Mouse (Mus musculus) bone marrow, adult 2 months (tissue): Measurements from ENCODE around the gene Rpl18a. TPM values are rescaled to one million over a fixed set of nuclear protein-coding genes. Genes with fewer than 3 reads are reported as not detected.

Experiments used
- H3K27ac ChIP-seq: fragments of 200-500 bp; 2 replicates; pipeline ENCODE4 v1.5.1; 2012; ENCODE audit warnings: low read depth, mild to moderate bottlenecking, control low read depth, inconsistent platforms, low read length; ENCODE audit not compliant: control insufficient read depth, poor library complexity, insufficient read depth
- H3K4me1 ChIP-seq: fragments of 200-500 bp; 2 replicates; pipeline ENCODE4 v1.6.1; 2011; ENCODE audit warnings: low read length; ENCODE audit not compliant: control insufficient read depth, insufficient read depth
- H3K4me3 ChIP-seq: fragments of 200-500 bp; replicated peaks from 2 replicates; pipeline ENCODE3; 2011; ENCODE audit warnings: mild to moderate bottlenecking, low read depth, low read length, control low read depth; ENCODE audit not compliant: control insufficient read depth
- CTCF ChIP-seq: fragments of 200-500 bp; IDR thresholded peaks from 2 replicates; pipeline ENCODE4 v1.5.1; 2011; ENCODE audit warnings: low read length, control low read depth; ENCODE audit not compliant: control insufficient read depth, insufficient read depth
- POLR2A ChIP-seq: fragments of 200-500 bp; IDR thresholded peaks from 2 replicates; pipeline ENCODE4 v1.6.1; 2011; ENCODE audit warnings: low read depth, mild to moderate bottlenecking, control low read depth, low read length, borderline replicate concordance; ENCODE audit not compliant: control insufficient read depth
- WGBS: fragments of 180-500 bp; shearing (Covaris S2); methylation state at CpG from one replicate; pipeline ENCODE4 v1.1.7; 2018; 5-methylcytosine and 5-hydroxymethylcytosine counted together
- polyA plus RNA-seq: library from polyadenylated mRNA; stranded (reverse); fragments of >200 nt; gene quantifications from 2 replicates; pipeline ENCODE4 v1.2.4, GENCODE M21; 2011; ENCODE audit warnings: low replicate concordance; ENCODE audit not compliant: missing spikeins, insufficient read depth, insufficient read length

The Rpl18a gene
- polyA plus RNA-seq, 1 experiment: 1,544 TPM

DNA sequence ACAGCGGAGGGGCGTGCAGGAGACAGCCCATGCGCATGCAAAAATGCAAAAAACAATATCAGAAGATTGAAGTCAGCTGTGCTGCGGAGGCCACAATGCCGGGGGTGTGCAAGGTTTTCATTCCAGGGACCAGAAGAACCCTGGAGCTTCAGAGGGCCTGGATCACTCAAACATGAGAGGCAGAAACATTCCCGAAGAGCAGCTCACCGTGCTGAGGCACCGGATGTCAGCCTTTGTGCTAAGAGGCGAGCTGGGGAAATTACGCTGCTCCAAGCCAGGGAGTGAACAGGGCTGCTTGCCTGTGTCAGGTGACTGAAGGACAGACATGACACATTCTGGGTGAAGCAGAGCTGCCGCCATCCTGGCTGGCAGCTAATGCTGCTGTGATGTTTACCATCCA, 16.7 kb downstream of the Rpl18a start:
- Histone ChIP-seq H3K4me1 (no peaks in the 10 kb centered on the region), H3K27ac (no peak overlapping the region), H3K4me3 (no peak overlapping the region)
- TF ChIP-seq POLR2A (no peak), CTCF (no peak)
- 45% methylated on average over 11 of the region's 11 CpGs for WGBS

DNA sequence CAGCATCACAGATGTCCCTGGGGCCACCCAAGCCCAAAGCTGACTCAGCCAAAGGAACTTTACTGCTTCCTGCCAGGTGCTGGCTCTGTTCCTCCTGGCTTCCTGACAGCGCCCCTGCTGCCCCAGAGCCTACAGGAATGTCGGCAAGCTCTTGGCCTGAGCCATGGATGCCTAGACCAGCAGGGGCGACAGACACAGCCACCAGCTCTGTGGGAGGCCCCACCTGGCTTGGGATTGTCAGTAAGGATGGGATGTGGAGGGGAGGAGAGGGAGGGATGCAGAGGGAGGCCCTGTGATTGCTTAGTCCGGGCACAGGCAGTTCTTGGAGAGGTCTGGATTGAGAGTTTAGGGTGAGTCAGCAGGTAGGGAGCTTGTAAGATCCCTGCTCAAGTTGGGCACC, 17.1 kb downstream of the Rpl18a start:
- no peak overlapping the region for H3K4me3 ChIP-seq
- H3K27ac ChIP-seq: no peak overlapping the region
- WGBS: 3% methylated on average over 4 of the region's 4 CpGs
- H3K4me1 ChIP-seq: no peaks in the 10 kb centered on the region
- TF ChIP-seq CTCF: no peak
- TF ChIP-seq POLR2A: no peak

DNA sequence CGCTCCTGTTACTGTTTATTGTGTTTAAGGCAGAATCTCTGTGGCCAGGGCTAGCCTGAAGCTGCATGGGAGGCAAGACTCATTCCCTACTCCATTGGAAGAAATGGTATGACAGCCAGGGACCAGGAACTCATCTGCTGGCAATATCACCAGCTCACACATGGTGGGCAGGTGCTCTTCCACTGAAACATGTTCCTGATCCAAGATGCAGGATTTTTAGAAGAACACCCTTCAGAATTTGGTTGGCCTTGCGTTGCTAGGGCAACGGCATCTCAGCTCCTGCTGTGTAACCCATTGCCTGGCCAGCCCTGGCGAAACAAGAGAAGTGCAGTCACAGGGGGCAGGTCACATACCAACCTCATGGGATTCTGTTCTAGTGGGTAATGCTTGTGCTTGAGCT, 17.7 kb downstream of the Rpl18a start:
- no peak for TF ChIP-seq CTCF
- TF ChIP-seq POLR2A: no peak
- Histone ChIP-seq H3K4me1 (no peaks in the 10 kb centered on the region), H3K27ac (no peak overlapping the region), H3K4me3 (no peak overlapping the region)
- WGBS: 74% methylated on average over 4 of the region's 4 CpGs

DNA sequence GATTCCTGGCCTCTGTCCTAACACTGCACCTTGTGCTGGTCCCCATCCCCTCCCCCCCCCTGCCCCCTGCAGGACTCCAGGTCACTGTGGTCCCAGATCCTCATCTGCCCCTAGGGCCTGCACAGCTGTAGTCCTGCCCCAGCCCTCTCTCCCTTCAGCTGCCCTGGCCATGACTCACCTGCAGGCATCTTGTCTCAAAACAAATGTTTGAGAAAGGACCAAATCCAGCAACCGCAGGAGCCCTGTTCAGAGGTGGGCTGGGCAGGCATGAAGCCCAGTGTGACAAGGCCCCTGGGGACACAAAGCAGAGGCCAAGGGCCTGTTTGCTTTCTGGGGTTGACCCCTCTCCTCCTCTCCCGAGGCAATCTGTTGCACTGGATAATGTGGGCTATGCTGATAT, 19.0 kb downstream of the Rpl18a start:
- H3K27ac ChIP-seq: no peak overlapping the region
- no peak for TF ChIP-seq POLR2A
- TF ChIP-seq CTCF: no peak
- H3K4me3 ChIP-seq: no peak overlapping the region
- no peaks in the 10 kb centered on the region for H3K4me1 ChIP-seq
- WGBS: 66% methylated on average over 2 of the region's 2 CpGs

DNA sequence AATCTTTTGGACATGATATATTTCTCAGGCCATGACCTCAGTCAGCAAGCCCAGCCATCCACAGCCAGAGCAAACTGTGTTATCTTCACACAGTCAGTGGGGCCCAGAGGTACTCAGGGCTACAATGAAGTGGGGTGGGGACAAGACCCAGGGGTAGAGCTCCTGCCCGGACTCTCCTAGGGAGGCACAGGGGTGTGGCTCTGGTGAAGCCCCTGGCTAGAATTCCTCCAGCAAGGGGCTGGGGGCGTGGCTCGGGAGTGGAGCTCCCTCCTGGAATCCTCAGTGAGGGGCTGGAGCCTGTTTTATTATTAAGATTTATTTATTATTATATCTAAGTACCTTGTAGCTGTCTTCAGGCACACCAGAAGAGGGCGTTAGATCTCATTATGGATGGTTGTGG, 20.8 kb downstream of the Rpl18a start:
- TF ChIP-seq POLR2A (no peak), CTCF (no peak)
- no peak overlapping the region for H3K4me3 ChIP-seq
- H3K4me1 ChIP-seq: no peaks in the 10 kb centered on the region; the same call in 1 of the 2 replicates
- no peak overlapping the region for H3K27ac ChIP-seq
- WGBS: 74% methylated on average over 4 of the region's 4 CpGs

DNA sequence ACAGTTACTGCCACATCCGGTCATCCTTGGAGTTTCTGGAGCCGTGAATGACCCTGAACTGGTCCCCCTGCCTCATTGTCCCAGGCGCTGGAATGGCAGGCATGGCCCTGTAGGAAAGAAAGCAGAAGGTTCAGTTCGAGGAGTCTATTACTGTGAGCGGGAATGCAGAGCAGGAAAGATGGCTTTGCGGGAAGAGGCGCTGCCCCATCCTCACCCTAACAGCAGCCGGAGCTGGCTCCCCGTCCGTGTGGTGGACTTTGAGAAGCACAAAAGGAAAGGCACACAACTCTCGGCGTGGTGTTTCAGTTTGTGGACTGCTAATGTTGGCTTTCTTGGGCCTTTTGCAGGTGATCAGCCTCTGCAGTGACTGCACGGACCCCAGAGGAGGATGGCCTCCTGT, 22.8 kb downstream of the Rpl18a start:
- 90% methylated on average over 13 of the region's 13 CpGs for WGBS
- Histone ChIP-seq H3K27ac (no peak overlapping the region), H3K4me1 (no peaks in the 10 kb centered on the region; the same call in 1 of the 2 replicates), H3K4me3 (no peak overlapping the region)
- TF ChIP-seq CTCF: no peak
- no peak for TF ChIP-seq POLR2A

DNA sequence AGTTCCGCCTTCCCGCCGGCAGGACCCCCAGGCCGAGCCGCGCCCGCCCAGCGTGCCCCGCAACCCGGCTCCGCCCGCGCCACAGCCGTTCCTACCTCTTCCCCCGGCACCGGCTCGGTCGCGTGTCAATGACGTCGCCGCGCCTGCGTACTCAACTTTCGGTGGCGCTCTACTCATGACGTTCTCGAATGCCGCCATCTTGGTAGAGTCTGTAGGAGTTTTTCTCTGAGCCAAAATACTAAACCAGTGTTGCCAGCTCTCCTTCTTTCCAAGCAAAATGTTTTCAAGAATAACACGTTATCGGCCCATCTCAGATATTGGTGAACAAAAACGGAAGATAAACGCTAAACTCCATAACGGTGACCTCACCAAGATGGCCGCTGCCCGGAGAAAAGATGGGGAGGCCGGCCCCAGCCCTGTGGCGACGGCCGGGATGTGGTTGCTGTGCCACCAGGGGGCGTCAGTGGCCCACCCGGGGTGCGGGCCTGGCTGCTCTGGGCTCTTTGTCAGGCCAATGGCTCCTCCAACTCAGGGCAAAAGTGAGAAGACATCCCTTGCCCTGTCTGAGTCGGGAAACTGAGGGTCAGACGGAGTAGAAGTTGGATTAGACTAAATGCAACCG, 23.7 kb downstream of the Rpl18a start, which contains the start of gene Ccdc124:
Gene Ccdc124, minus strand, starts transcription at position 572 of the 622 bp plus-strand sequence.
- H3K27ac ChIP-seq: peak within 1 kb of the TSS; percentile 77
- 2% methylated on average over 46 of the region's 46 CpGs for WGBS
- no peaks in the 10 kb centered on the region; the same call in 1 of the 2 replicates for H3K4me1 ChIP-seq
- H3K4me3 ChIP-seq: peak within 1 kb of the TSS; percentile 62
- TF ChIP-seq POLR2A (peak; percentile 46; the same call in 1 of the 2 replicates), CTCF (peak; percentile 82)

DNA sequence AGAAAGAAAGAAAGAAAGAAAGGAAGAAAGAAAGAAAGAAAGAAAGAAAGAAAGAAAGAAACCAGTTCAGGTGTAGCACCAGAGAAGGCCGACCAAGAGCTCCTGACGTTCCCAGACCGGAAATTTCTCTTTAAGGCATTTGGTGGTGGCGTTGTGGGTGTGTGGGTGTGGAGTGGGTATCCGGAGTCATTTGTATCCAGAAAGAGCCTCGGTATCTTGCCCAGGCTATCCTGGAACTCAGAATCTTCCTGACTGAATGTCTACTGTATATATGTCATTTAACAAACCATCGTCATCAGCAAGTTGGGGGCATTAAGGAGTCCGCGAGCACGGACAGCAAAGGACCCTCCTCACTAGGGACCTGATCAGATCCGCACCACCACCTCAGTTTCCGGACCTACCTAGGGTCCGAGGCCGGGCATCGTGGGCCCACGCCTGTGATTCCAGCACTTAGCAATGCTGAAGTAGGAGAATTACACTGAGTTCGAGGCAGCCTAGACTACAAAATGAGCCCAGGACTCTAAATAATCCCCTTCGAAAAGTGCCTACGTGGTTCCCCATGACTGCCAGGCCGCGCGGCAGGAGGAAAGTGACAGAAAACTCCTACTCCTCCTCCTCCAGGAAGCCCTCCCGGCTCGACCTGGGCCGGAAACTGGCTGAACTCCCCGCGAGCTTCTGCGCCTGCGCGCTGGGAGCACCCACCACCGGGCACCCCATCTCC, 24.4 kb downstream of the Rpl18a start:
- Histone ChIP-seq H3K4me1 (peaks cover 1% of the 10 kb centered on the region; the same call in 1 of the 2 replicates), H3K4me3 (peak overlapping the region; percentile 62), H3K27ac (peak overlapping the region; percentile 77)
- TF ChIP-seq CTCF (no peak), POLR2A (no peak)
- 4% methylated on average over 31 of the region's 31 CpGs for WGBS
